Mouse (Mus musculus) neural tube, embryonic 13.5 days (tissue): Measurements from ENCODE around the gene Rab31. TPM values are rescaled to one million over a fixed set of nuclear protein-coding genes. Genes with fewer than 3 reads are reported as not detected.

Experiments
- ATAC-seq: fragments of 200-750 bp; cut with Nextera tagmentation; 2 replicates; pipeline ENCODE4 v1.8.0; 2017; ENCODE audit warnings: low read depth, mild to moderate bottlenecking, moderate TSS enrichment, moderate library complexity
- H3K27ac ChIP-seq: fragments of 300-500 bp; sonication (generic); replicated peaks from 2 replicates; pipeline ENCODE4 v1.5.1; 2015; ENCODE audit warnings: moderate library complexity, mild to moderate bottlenecking, inconsistent platforms
- H3K27me3 ChIP-seq: fragments of 300-500 bp; sonication (generic); 2 replicates; pipeline ENCODE4 v1.6.1; 2015; ENCODE audit warnings: mild to moderate bottlenecking, inconsistent platforms
- H3K36me3 ChIP-seq: fragments of 300-500 bp; sonication (generic); 2 replicates; pipeline ENCODE4 v1.6.1; 2015; ENCODE audit warnings: mild to moderate bottlenecking, inconsistent platforms
- H3K4me1 ChIP-seq: fragments of 300-500 bp; sonication (generic); replicated peaks from 2 replicates; pipeline ENCODE4 v1.6.1; 2015; ENCODE audit warnings: inconsistent platforms
- H3K4me2 ChIP-seq: fragments of 300-500 bp; sonication (generic); 2 replicates; pipeline ENCODE4 v1.6.1; 2015; ENCODE audit warnings: inconsistent platforms, mild to moderate bottlenecking, moderate library complexity
- H3K4me3 ChIP-seq: fragments of 300-500 bp; sonication (generic); 2 replicates; pipeline ENCODE4 v1.5.1; 2015; ENCODE audit warnings: mild to moderate bottlenecking, inconsistent platforms
- H3K9ac ChIP-seq: fragments of 300-500 bp; sonication (generic); 2 replicates; pipeline ENCODE4 v1.6.1; 2015; ENCODE audit warnings: moderate library complexity, mild to moderate bottlenecking, inconsistent platforms
- H3K9me3 ChIP-seq: fragments of 300-500 bp; sonication (generic); 2 replicates; pipeline ENCODE4 v1.6.1; 2016; ENCODE audit warnings: inconsistent platforms
- WGBS: fragments of 180-500 bp; shearing (Covaris S2); methylation state at CpG from one replicate; pipeline ENCODE4 v1.1.7; 2015; 5-methylcytosine and 5-hydroxymethylcytosine counted together
- polyA plus RNA-seq: library from polyadenylated mRNA; unstranded; fragments of >200 nt; fragmentation: Nextera tagmentation; extraction: Ambion mirVana; gene quantifications from 2 replicates; pipeline ENCODE4 v1.2.1, GENCODE M21; 2015

Rab31 gene
- polyA plus RNA-seq, 1 experiment from 2014 or later: 65.5 TPM

DNA sequence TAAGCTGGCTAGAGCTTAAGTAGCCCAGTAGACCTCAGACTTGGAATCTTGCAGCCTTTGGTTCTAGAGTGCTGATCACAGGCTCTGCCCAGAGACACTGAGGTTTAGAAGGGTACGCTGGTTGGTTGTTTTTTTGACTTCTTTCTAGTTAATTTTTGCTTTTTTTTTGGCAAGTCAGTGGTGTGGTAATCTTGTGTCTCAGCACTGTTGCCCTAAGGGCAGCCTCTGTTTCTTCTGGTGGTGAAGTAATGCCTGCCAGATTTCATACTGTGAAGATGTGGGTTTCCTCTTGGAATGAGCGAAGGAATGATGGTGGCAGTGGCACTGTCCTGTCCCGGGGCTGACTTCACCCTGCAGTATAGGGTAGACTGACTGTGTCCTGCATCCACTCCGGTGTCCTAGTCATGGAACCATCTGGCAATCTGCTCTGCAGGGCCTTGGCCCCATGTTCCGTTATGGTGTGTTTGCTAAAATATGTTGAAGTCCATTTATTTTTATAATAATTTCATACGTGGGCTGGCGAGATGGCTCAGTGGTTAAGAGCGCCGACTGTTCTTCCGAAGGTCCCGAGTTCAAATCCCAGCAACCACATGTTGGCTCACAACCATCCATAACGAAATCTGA is 20.9 kb upstream of the Rab31 start:
- Histone ChIP-seq H3K27ac (no peak overlapping the region), H3K9ac (no peak overlapping the region), H3K4me1 (peaks cover 11% of the 10 kb centered on the region), H3K4me2 (no peak overlapping the region), H3K9me3 (no peaks in the 10 kb centered on the region), H3K27me3 (no peaks in the 10 kb centered on the region), H3K36me3 (0 out of 2 replicates have a peak, but pooled peaks cover 7% of the 10 kb centered on the region), H3K4me3 (no peak overlapping the region)
- ATAC-seq: no peak
- WGBS: 95% methylated on average over 12 of the region's 12 CpGs

DNA sequence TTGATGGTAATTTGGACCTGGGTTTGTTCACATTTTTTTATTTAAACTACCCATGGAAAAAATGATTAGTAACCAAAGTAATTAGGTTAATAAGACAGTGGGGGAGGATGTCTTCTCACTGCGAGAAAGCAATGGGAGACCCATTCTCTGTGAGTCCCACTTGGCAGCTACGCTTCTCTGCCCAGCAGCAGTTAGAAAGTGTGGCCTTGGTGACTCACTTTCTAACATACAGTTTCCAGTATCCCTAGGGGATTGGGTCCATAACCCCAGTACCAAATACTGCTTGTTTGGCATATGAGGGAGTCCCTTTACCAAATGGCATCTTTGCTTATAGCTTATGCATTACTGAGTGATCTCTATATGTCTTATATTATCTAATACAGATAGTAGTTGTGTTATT is 18.6 kb upstream of the Rab31 start:
- H3K4me2 ChIP-seq: no peak overlapping the region
- H3K4me1 ChIP-seq: peaks cover 19% of the 10 kb centered on the region
- H3K27ac ChIP-seq: no peak overlapping the region
- H3K4me3 ChIP-seq: no peak overlapping the region
- no peaks in the 10 kb centered on the region for H3K9me3 ChIP-seq
- ATAC-seq: no peak
- 68% methylated on average over 2 of the region's 2 CpGs for WGBS
- no peak overlapping the region for H3K9ac ChIP-seq
- peaks cover 10% of the 10 kb centered on the region; the same call in 1 of the 2 replicates for H3K36me3 ChIP-seq
- H3K27me3 ChIP-seq: no peaks in the 10 kb centered on the region

DNA sequence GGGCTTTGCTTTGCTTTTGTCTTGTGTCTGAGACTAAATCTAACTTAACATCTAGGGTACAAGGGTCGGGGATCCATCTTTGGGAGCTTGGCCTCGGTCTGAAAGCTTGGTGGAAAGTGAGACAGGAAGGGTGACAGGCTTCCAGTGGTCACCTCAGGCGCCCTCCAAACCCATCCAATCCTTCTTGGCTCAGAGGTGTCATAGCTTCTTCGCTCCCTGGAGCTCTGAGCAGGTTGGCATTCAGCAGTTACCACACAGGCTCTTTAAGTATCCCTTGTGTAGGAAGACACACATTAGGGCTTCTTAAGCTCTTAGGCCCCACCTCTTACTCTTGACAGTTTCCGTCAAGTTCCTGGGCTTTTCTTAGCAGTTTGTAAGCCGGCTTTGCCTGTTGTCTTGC is 17.0 kb upstream of the Rab31 start:
- WGBS: 93% methylated on average over 6 of the region's 6 CpGs
- no peak overlapping the region for H3K27ac ChIP-seq
- no peak for ATAC-seq
- H3K4me3 ChIP-seq: no peak overlapping the region
- peaks cover 12% of the 10 kb centered on the region; the same call in 1 of the 2 replicates for H3K36me3 ChIP-seq
- peaks cover 35% of the 10 kb centered on the region for H3K4me1 ChIP-seq
- no peak overlapping the region for H3K4me2 ChIP-seq
- no peaks in the 10 kb centered on the region for H3K27me3 ChIP-seq
- H3K9ac ChIP-seq: no peak overlapping the region
- H3K9me3 ChIP-seq: no peaks in the 10 kb centered on the region

DNA sequence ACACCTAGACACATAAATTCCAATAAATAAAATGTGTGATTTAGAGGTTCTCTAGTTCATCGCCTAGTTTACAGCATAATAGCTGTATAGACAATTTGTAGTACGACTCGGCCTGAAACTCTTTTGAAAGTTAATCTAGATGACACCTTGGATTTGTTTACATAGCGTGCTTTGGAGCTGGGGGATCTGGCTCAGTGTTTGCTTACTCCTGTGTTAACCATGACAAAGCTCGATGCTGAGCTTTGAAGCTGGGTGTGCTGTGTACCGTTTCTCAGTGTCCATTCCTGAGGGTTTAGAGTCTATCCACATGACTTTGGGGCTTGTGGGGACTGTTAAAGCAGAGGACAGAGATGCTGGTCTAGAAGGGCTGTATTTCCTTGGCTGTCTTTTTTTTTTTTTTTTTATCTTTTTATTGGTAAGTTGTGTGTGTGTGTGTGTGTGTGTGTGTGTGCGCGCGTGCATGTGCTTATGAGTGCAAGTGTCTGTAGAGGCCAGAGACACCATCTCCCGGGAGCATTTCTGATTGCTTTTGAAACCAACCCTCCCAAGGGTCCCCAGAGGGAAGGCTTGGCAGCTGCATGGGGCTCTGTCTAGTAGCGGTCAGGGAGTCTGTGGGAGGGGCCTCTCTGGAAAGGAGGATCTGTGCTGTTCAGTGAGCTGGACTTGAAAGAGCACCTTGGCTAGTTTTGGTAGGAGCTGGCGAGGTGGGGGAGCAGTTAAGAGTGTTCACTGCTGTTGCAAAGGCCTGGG is 16.2 kb upstream of the Rab31 start:
- H3K27me3 ChIP-seq: no peaks in the 10 kb centered on the region
- 78% methylated on average over 12 of the region's 12 CpGs for WGBS
- H3K4me2 ChIP-seq: no peak overlapping the region
- ATAC-seq: peak; percentile 38; the same call in 1 of the 2 replicates
- H3K9ac ChIP-seq: no peak overlapping the region
- H3K36me3 ChIP-seq: peaks cover 11% of the 10 kb centered on the region; the same call in 1 of the 2 replicates
- H3K4me1 ChIP-seq: peaks cover 41% of the 10 kb centered on the region
- H3K9me3 ChIP-seq: no peaks in the 10 kb centered on the region
- H3K27ac ChIP-seq: no peak overlapping the region
- H3K4me3 ChIP-seq: no peak overlapping the region

DNA sequence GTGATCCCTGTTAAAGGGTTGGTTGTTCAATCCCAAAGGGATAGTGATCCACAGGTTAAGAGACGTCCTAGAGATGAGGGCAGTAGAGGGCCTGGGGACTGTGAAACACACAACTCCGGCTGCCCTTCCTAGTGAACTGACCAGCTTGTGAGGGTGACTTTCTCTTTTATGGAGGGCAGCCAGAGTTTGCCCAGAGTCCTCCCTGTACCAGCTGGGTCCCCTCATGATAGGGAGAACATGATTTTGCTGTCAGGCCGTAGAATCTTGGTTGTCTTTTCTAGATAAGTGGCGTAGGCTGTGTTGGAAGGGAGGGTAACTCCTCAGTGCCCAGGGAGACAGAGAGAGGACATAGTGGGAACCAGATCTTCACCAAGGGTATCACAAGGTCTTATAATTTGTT is 14.7 kb upstream of the Rab31 start:
- WGBS: 90% methylated on average over 4 of the region's 4 CpGs
- H3K27ac ChIP-seq: no peak overlapping the region
- no peak for ATAC-seq

DNA sequence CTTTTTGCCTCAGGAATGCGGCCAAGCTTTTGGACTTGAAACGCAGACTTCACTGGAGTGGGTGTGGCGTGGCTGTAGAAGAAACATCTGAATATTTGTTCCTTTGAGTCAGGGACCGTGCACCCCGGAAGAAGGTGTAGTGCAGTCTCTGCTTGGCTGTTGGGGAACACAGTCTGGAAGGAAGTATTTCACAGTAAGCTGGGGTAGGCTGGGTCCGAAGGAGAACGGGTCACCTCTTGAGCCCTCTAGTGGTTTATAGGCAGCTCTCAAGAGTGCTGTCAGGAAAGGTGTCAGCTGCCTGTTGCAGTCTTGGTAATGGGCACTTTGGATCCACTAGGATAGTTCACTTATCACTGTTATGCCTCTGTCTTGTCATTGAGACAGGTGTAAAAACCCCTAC is 13.7 kb upstream of the Rab31 start:
- Histone ChIP-seq H3K27me3 (no peaks in the 10 kb centered on the region), H3K27ac (no peak overlapping the region), H3K4me1 (peaks cover 49% of the 10 kb centered on the region), H3K4me2 (no peak overlapping the region), H3K9me3 (no peaks in the 10 kb centered on the region), H3K9ac (no peak overlapping the region), H3K4me3 (no peak overlapping the region), H3K36me3 (peaks cover 11% of the 10 kb centered on the region; the same call in 1 of the 2 replicates)
- WGBS: 82% methylated on average over 7 of the region's 7 CpGs
- ATAC-seq: no peak

More for the DNA sequence above, 14.7 kb upstream of the Rab31 start:
- Histone ChIP-seq H3K9ac (no peak overlapping the region), H3K4me1 (peaks cover 42% of the 10 kb centered on the region), H3K4me2 (no peak overlapping the region), H3K4me3 (no peak overlapping the region), H3K9me3 (no peaks in the 10 kb centered on the region), H3K36me3 (peaks cover 11% of the 10 kb centered on the region; the same call in 1 of the 2 replicates), H3K27me3 (no peaks in the 10 kb centered on the region)

DNA sequence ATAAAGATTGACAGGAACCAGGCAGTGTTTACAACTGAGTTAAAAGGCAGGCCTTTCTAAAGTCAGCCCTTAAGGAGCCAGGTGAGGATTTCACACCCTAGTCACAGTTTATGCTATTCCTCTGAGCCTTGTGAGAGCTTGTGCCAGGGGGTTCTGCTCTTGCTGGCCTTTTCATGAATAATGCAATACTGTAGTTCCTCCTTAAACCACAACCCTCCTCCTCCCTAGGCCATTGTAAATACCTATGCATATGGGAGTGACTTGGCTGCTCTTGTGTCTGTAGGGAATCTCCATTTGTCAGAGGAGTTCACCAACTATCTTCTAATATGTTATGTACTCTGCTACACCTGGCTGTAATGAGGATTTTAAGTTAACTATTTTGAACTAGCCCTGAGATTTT is 13.2 kb upstream of the Rab31 start:
- no peak overlapping the region for H3K27ac ChIP-seq
- ATAC-seq: no peak
- peaks cover 47% of the 10 kb centered on the region for H3K4me1 ChIP-seq
- H3K4me3 ChIP-seq: no peak overlapping the region
- H3K27me3 ChIP-seq: no peaks in the 10 kb centered on the region
- no peak overlapping the region for H3K4me2 ChIP-seq
- H3K36me3 ChIP-seq: peaks cover 11% of the 10 kb centered on the region; the same call in 1 of the 2 replicates
- no peak overlapping the region for H3K9ac ChIP-seq
- no peaks in the 10 kb centered on the region for H3K9me3 ChIP-seq

DNA sequence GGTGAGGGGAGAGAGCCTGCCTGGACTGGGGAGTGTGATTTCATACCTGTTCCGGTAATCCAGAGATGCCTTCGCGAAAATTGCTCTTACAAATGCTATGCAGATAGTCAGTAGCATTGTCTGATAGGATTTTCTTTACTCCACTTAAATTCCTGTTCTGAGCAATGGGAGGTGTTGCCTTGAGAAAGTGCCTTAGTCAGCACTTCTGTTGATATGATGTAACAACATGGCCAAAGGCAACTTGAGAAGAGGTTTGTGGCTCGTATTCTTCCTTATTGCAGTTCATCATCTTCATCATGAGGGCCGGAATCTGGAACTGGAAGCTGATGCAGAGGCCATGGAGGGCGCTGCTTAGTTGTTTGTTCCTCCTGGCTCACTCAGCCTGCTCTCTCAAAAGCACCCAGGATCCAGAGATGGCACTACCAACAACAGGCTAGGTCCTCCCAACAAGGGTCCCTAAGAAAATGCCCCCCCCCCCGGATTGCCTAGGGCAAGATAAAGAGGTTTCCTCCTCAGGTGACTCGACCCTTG is 12.1 kb upstream of the Rab31 start:
- ATAC-seq: no peak
- Histone ChIP-seq H3K4me1 (peaks cover 47% of the 10 kb centered on the region), H3K27ac (0 out of 2 replicates have a peak overlapping the region, but pooled peaks have one; percentile 100), H3K4me3 (peak overlapping the region; percentile 93), H3K27me3 (no peaks in the 10 kb centered on the region), H3K4me2 (peak overlapping the region; percentile 62), H3K36me3 (peaks cover 11% of the 10 kb centered on the region; the same call in 1 of the 2 replicates), H3K9me3 (no peaks in the 10 kb centered on the region), H3K9ac (peak overlapping the region; percentile 98)
- 74% methylated on average over 8 of the region's 8 CpGs for WGBS

DNA sequence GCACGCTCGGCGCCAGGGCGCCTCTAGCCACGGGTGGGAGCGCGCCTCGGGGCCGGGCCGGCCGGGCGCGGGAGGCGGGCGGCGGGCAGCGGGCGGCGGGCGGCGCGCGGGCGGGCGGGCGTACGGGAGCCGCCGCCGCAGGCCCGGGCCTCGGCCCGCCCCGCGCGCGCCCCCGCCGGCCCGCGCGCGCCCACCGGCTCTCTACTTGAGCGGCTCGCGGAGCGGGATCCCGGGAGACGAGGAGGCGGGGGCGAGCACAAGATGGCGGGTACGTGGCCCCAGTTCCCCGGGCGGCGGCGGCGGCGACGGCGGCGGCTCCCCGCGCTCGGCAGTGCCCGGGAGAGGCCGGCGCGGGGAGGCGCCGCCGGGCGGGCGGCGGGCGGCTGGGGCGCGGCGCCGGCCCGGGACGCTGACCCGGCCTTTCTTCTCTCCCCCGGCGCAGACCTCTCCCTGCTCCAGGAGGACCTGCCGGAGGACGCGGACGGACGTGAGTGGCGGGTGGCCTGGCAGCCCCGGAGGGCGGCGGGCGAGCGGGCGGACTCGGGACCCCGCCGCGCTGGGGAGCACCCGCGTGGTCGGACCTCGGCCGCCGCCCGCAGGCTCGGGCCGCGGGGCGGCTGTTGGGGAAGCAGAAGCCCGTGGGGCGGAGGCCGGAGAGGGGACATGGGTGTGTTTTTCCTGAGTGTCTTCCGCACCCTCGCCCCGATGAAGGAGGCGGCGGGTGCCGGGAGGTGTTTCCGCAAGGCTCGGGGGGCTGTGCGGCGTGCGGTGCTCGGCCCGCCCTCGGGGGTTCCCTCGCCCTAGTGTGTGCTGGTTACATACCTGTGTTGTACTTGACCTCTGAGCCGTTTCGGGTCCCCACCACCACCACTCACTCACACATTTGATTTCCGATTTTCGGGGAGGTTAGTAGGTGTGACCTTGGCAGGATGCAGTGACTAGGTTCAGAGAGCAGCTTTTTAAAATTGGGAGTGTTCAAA is 10.9 kb upstream of the Rab31 start:
- peaks cover 11% of the 10 kb centered on the region; the same call in 1 of the 2 replicates for H3K36me3 ChIP-seq
- peak; percentile 59 for ATAC-seq
- H3K9me3 ChIP-seq: no peaks in the 10 kb centered on the region
- under 1% methylated on average over 47 of the region's 135 CpGs for WGBS
- H3K4me2 ChIP-seq: peak overlapping the region; percentile 68
- no peaks in the 10 kb centered on the region for H3K27me3 ChIP-seq
- peak overlapping the region; percentile 93 for H3K4me3 ChIP-seq
- peaks cover 39% of the 10 kb centered on the region for H3K4me1 ChIP-seq
- peak overlapping the region; percentile 98 for H3K9ac ChIP-seq
- peak overlapping the region; percentile 100 for H3K27ac ChIP-seq

DNA sequence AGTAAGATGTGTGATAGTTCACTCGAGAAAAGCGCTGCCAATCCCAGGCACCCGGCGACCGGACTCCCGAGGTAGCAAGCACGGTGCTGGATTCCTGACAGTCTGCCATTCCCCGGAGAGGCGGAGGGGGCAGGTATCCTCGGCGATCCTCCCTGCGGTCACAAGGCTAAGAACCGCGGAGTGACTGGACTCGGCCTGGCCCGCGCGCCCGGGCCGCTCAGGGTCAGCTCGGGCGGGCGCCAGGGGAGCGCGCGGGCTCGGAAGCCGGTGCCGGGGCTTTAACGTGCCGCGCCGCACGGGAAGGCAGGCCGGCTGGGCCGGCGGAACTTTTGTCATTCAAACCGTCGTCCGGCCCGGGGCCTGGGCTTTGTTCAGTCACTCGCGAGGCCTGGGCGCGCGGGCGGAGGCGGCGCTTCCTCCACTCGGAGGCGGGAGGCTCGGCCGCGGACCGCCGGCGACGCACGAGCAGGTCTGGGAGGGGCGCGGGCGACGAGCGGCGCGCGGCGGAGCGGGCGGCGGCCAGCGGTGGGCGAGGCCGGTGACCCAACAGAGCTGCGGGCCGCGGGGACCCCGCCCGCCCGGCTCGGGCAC is 10.1 kb upstream of the Rab31 start, which contains the start of gene Ppp4r1:
Gene Ppp4r1 (plus strand): TSS at position 23 of the 591 bp plus-strand sequence.
- ATAC-seq: peak; percentile 81
- WGBS: under 1% methylated on average over 47 of the region's 81 CpGs
- H3K27me3 ChIP-seq: no peaks in the 10 kb centered on the region
- H3K27ac ChIP-seq: peak within 1 kb of the TSS; percentile 100
- peaks cover 11% of the 10 kb centered on the region; the same call in 1 of the 2 replicates for H3K36me3 ChIP-seq
- H3K4me1 ChIP-seq: peaks cover 32% of the 10 kb centered on the region
- H3K9ac ChIP-seq: peak within 1 kb of the TSS; percentile 98
- H3K9me3 ChIP-seq: no peaks in the 10 kb centered on the region
- H3K4me3 ChIP-seq: peak within 1 kb of the TSS; percentile 93
- H3K4me2 ChIP-seq: peak within 1 kb of the TSS; percentile 68

DNA sequence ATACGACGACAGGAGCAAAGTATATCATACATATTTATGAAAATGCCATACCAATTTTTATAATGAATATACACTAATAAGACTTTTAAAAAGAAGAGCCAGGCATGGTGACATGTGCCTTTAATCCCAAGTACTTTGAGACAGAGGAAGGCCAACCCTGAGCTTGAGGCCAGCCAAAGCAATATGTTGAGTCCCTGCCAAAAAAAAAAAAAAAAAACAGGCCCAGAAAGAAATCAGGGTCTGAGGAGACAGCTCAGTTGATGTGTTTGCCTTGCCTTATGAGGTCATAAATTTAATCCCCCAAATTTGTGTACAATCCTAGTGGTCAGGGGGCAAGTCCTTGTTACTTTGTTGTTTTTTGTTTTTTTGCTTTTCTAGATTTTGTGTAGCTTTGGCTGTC is 8.4 kb upstream of the Rab31 start:
- WGBS: 93% methylated on average over 2 of the region's 2 CpGs
- H3K4me1 ChIP-seq: peaks cover 28% of the 10 kb centered on the region
- no peak for ATAC-seq

More for the DNA sequence above, 8.4 kb upstream of the Rab31 start:
- H3K27ac ChIP-seq: no peak overlapping the region
- no peaks in the 10 kb centered on the region for H3K9me3 ChIP-seq
- peaks cover 5% of the 10 kb centered on the region; the same call in 1 of the 2 replicates for H3K36me3 ChIP-seq
- no peak overlapping the region for H3K4me2 ChIP-seq
- no peak overlapping the region for H3K4me3 ChIP-seq
- no peaks in the 10 kb centered on the region for H3K27me3 ChIP-seq
- no peak overlapping the region for H3K9ac ChIP-seq
